Mouse (Mus musculus) MEL (cell line): ENCODE data around the gene Pdzd7. TPM values are rescaled to one million over a fixed set of nuclear protein-coding genes. Genes with fewer than 3 reads are reported as not detected.

Experiments
- DNase-seq: peaks from one replicate; pipeline ENCODE4 v3.0.0; 2011; ENCODE audit warnings: low read depth, low spot score
- H3K27ac ChIP-seq: 2 replicates; pipeline ENCODE4 v1.5.1; 2012; ENCODE audit warnings: low read depth, mild to moderate bottlenecking, control low read depth, low read length, moderate library complexity; ENCODE audit not compliant: control insufficient read depth
- H3K27me3 ChIP-seq, 2 experiments: fragments of 150-350 bp in 1 of 2; sonication (generic) in 1 of 2; 2 replicates each; pipeline ENCODE4 v1.6.1; 2012; ENCODE audit warnings: low read length in 2 of 2, mild to moderate bottlenecking in 2 of 2, improper control_type of control experiment in 1 of 2, moderate library complexity in 1 of 2; ENCODE audit not compliant: insufficient read depth in 2 of 2, control insufficient read depth in 1 of 2
- H3K36me3 ChIP-seq, 2 experiments: 2 replicates each; pipeline ENCODE4 v1.6.1; 2012 to 2014; ENCODE audit warnings: low read length in 2 of 2, improper control_type of control experiment in 1 of 2, inconsistent platforms in 1 of 2, mild to moderate bottlenecking in 1 of 2; ENCODE audit not compliant: insufficient read depth in 2 of 2, control insufficient read depth in 1 of 2
- H3K4me1 ChIP-seq, 2 experiments: fragments of 150-350 bp in 1 of 2; sonication (generic) in 1 of 2; 2 replicates each; pipeline ENCODE4 v1.6.1; 2012; ENCODE audit warnings: low read length in 2 of 2, improper control_type of control experiment in 1 of 2, mild to moderate bottlenecking in 1 of 2; ENCODE audit not compliant: insufficient read depth in 2 of 2, control insufficient read depth in 1 of 2
- H3K4me3 ChIP-seq, 2 experiments: fragments of 150-350 bp in 1 of 2; sonication (generic) in 1 of 2; 2 replicates each; pipeline ENCODE4 v1.5.1; 2012; ENCODE audit warnings: low read depth in 2 of 2, low read length in 2 of 2, mild to moderate bottlenecking in 2 of 2, moderate library complexity in 2 of 2, control low read depth in 1 of 2, improper control_type of control experiment in 1 of 2; ENCODE audit not compliant: control insufficient read depth in 1 of 2, insufficient read depth in 1 of 2
- H3K79me2 ChIP-seq: 2 replicates; pipeline ENCODE4 v1.6.1; 2012; ENCODE audit warnings: mild to moderate bottlenecking, low read length, moderate library complexity; ENCODE audit not compliant: control insufficient read depth, poor library complexity, insufficient read depth
- H3K9ac ChIP-seq: 2 replicates; pipeline ENCODE4 v1.6.1; 2012; ENCODE audit warnings: low read depth, mild to moderate bottlenecking, control low read depth, low read length, moderate library complexity; ENCODE audit not compliant: control insufficient read depth, poor library complexity, severe bottlenecking
- H3K9me3 ChIP-seq: fragments of 150-350 bp; sonication (generic); replicated peaks from 2 replicates; pipeline ENCODE4 v1.6.1; 2012; ENCODE audit warnings: mild to moderate bottlenecking, low read length, improper control_type of control experiment, moderate library complexity; ENCODE audit not compliant: insufficient read depth
- BHLHE40 ChIP-seq: IDR thresholded peaks from 2 replicates; pipeline ENCODE4 v1.6.1; 2012; ENCODE audit warnings: low read depth, mild to moderate bottlenecking, inconsistent platforms, low read length, improper control_type of control experiment, borderline replicate concordance
- CTCF ChIP-seq, 3 experiments: IDR thresholded peaks in 2 of 3; conservative IDR thresholded peaks in 1 of 3; 2 replicates each; pipeline ENCODE4 v1.5.1; 2011 to 2012; ENCODE audit warnings: low read length in 3 of 3, low read depth in 2 of 3, mild to moderate bottlenecking in 2 of 3, improper control_type of control experiment in 1 of 3, inconsistent platforms in 1 of 3, mixed read lengths in 1 of 3, moderate library complexity in 1 of 3; ENCODE audit not compliant: control insufficient read depth in 1 of 3, insufficient read depth in 1 of 3, poor library complexity in 1 of 3, severe bottlenecking in 1 of 3
- ELF1 ChIP-seq: IDR thresholded peaks from 2 replicates; pipeline ENCODE4 v1.6.1; 2014; ENCODE audit warnings: low read depth, mild to moderate bottlenecking, inconsistent platforms, low read length, improper control_type of control experiment, moderate library complexity
- JUND ChIP-seq: IDR thresholded peaks from 2 replicates; pipeline ENCODE4 v1.6.1; 2011; ENCODE audit warnings: low read depth, mild to moderate bottlenecking, improper control_type of control experiment, low read length
- KAT2A ChIP-seq: conservative IDR thresholded peaks from 2 replicates; pipeline ENCODE4 v1.6.1; 2012; ENCODE audit warnings: low read depth, low read length, improper control_type of control experiment, inconsistent platforms
- MAFK ChIP-seq: IDR thresholded peaks from 2 replicates; pipeline ENCODE4 v1.6.1; 2011; ENCODE audit warnings: low read depth, mild to moderate bottlenecking, low read length, improper control_type of control experiment, borderline replicate concordance
- MAZ ChIP-seq: IDR thresholded peaks from 2 replicates; pipeline ENCODE4 v1.6.1; 2012; ENCODE audit warnings: low read depth, mild to moderate bottlenecking, inconsistent platforms, low read length, improper control_type of control experiment
- MXI1 ChIP-seq: IDR thresholded peaks from 2 replicates; pipeline ENCODE4 v1.6.1; 2011; ENCODE audit warnings: mild to moderate bottlenecking, low read depth, low read length, improper control_type of control experiment
- MYC ChIP-seq: IDR thresholded peaks from 2 replicates; pipeline ENCODE4 v1.6.1; 2011; ENCODE audit warnings: low read depth, mild to moderate bottlenecking, low read length, improper control_type of control experiment, moderate library complexity
- POLR2A ChIP-seq, 2 experiments: IDR thresholded peaks; 2 replicates each; pipeline ENCODE4 v1.6.1; 2011 to 2012; ENCODE audit warnings: low read length in 2 of 2, mild to moderate bottlenecking in 2 of 2, control low read depth in 1 of 2, improper control_type of control experiment in 1 of 2, low read depth in 1 of 2, moderate library complexity in 1 of 2; ENCODE audit not compliant: control insufficient read depth in 1 of 2, insufficient read depth in 1 of 2, poor library complexity in 1 of 2
- POLR2AphosphoS5 ChIP-seq: IDR thresholded peaks from 2 replicates; pipeline ENCODE4 v1.6.1; 2012; ENCODE audit warnings: low read depth, borderline replicate concordance, mild to moderate bottlenecking, inconsistent platforms, low read length, moderate library complexity, mixed read lengths
- RAD21 ChIP-seq: IDR thresholded peaks from 2 replicates; pipeline ENCODE4 v1.6.1; 2011; ENCODE audit warnings: mild to moderate bottlenecking, low read depth, low read length, improper control_type of control experiment
- SIN3A ChIP-seq: IDR thresholded peaks from 2 replicates; pipeline ENCODE4 v1.6.1; 2012; ENCODE audit warnings: low read length, improper control_type of control experiment, inconsistent platforms
- UBTF ChIP-seq: IDR thresholded peaks from 2 replicates; pipeline ENCODE4 v1.6.1; 2012; ENCODE audit warnings: low read depth, mild to moderate bottlenecking, inconsistent platforms, low read length, improper control_type of control experiment, moderate library complexity, borderline replicate concordance; ENCODE audit not compliant: insufficient read depth
- USF2 ChIP-seq, 2 experiments: IDR thresholded peaks; 2 replicates each; pipeline ENCODE4 v1.6.1; 2011 to 2012; ENCODE audit warnings: improper control_type of control experiment in 2 of 2, low read length in 2 of 2, borderline replicate concordance in 1 of 2, inconsistent platforms in 1 of 2, low read depth in 1 of 2, mild to moderate bottlenecking in 1 of 2; ENCODE audit not compliant: insufficient read depth in 1 of 2
- ZMIZ1 ChIP-seq: IDR thresholded peaks from 2 replicates; pipeline ENCODE4 v1.6.1; 2012; ENCODE audit warnings: low read depth, mild to moderate bottlenecking, inconsistent platforms, low read length, improper control_type of control experiment, moderate library complexity
- ZNF384 ChIP-seq: IDR thresholded peaks from 2 replicates; pipeline ENCODE4 v1.6.1; 2012; ENCODE audit warnings: low read depth, mild to moderate bottlenecking, inconsistent platforms, low read length, improper control_type of control experiment
- polyA plus RNA-seq, 2 experiments: library from polyadenylated mRNA; stranded (reverse) in 1 of 2; unstranded in 1 of 2; fragments of >175 nt in 1 of 2; fragments of >200 nt in 1 of 2; gene quantifications; 2 replicates each; pipeline versions ENCODE4 v1.2.1 to v1.2.4; 2012; ENCODE audit warnings: low replicate concordance in 2 of 2, low read depth in 1 of 2; ENCODE audit not compliant: insufficient read length in 2 of 2, insufficient read depth in 1 of 2, missing spikeins in 1 of 2
- total RNA-seq: library from RNA; depleted of rRNA; stranded (reverse); fragments of 300-350 nt; gene quantifications from 2 replicates; pipeline ENCODE4 v1.2.3, GENCODE M21; 2012

Gene Pdzd7
- total and polyA plus RNA-seq, 3 experiments: 0.08 to 0.56 TPM; not detected in 1

DNA sequence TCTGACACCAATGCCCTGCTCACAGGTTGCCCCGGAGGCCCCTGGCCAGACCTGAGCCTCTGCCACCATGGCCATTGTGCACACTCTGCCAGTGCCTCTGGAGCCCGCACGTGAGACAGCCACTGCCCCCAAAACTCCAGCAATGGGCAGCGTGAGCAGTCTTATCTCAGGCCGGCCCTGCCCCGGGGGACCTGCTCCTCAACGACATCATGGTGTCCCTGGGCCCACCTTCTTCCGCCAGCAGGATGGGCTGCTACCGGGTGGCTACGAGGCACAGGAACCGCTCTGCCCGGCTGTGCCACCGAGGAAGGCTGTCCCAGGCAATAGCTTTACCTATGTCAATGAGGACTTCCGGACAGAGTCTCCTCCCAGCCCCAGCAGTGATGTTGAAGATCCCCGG lies 24.2 kb downstream of the Pdzd7 start:
- H3K9ac ChIP-seq: no peak overlapping the region
- TF ChIP-seq SIN3A (no peak), CTCF (IDR thresholded peaks at IDR 0.05 in 2 of 3, conservative IDR thresholded peaks at IDR 0.05 in 1 of 3; ENCODE audit: control insufficient read depth in 1 of 3, insufficient read depth in 1 of 3, low read depth in 2 of 3, low read length in 3 of 3, poor library complexity in 1 of 3, severe bottlenecking in 1 of 3) (no peak), UBTF (no peak), BHLHE40 (no peak), ZNF384 (no peak), USF2 (IDR thresholded peaks at IDR 0.05; ENCODE audit: borderline replicate concordance in 1 of 2, insufficient read depth in 1 of 2, low read depth in 1 of 2, low read length in 2 of 2) (no peak), ELF1 (no peak), ZMIZ1 (no peak), MAFK (no peak), POLR2A (IDR thresholded peaks at IDR 0.05; ENCODE audit: control insufficient read depth in 1 of 2, insufficient read depth in 1 of 2, low read depth in 1 of 2, low read length in 2 of 2, poor library complexity in 1 of 2) (no peak), MXI1 (no peak), KAT2A (no peak)
- no peak for DNase-seq
- H3K9me3 ChIP-seq: no peaks in the 10 kb centered on the region
- no peaks in the 10 kb centered on the region; the same call in 1 of the 2 replicates for H3K79me2 ChIP-seq
- no peak overlapping the region for H3K27ac ChIP-seq
- no peaks in the 10 kb centered on the region for H3K27me3 ChIP-seq
- no peaks in the 10 kb centered on the region for H3K36me3 ChIP-seq
- no peak overlapping the region for H3K4me3 ChIP-seq
- peaks cover 0 to 4% of the 10 kb centered on the region in 2 experiments; a peak in 2 of 4 replicates for H3K4me1 ChIP-seq

- no peaks in the 10 kb centered on the region; the same call in 1 of the 2 replicates for H3K79me2 ChIP-seq
- H3K27ac ChIP-seq: no peak overlapping the region
- no peak for DNase-seq
- H3K4me3 ChIP-seq: no peak overlapping the region
- H3K36me3 ChIP-seq: no peaks in the 10 kb centered on the region
- TF ChIP-seq MYC: no peak
- TF ChIP-seq RAD21: no peak
- no peak for TF ChIP-seq MAZ
- TF ChIP-seq POLR2AphosphoS5: no peak
- no peak for TF ChIP-seq JUND
- no peak for TF ChIP-seq SIN3A
- peaks cover 0 to 4% of the 10 kb centered on the region in 2 experiments; a peak in 2 of 4 replicates for H3K4me1 ChIP-seq
- H3K9ac ChIP-seq: no peak overlapping the region
- H3K27me3 ChIP-seq: no peaks in the 10 kb centered on the region
- no peaks in the 10 kb centered on the region for H3K9me3 ChIP-seq
Measured at GRCm38 (mm10) chr19:45020348-45020747, 25.2 kb downstream of the Pdzd7 start.
